Mouse (Mus musculus): ENCODE data around the gene Dnajc6. TPM values are rescaled to one million over a fixed set of nuclear protein-coding genes. Genes with fewer than 3 reads are reported as not detected.

Gene Dnajc6
- polyA plus RNA-seq, 1 experiment from 2014 or later: 0.81 TPM

GRCm38 (mm10) chr4:101640631-101641030, 144.2 kb downstream of the Dnajc6 start:
- H3K4me3 ChIP-seq (ENCODE audit: low read depth, low read length): no peak overlapping the region
- H3K27ac ChIP-seq (replicated peaks): no peak overlapping the region
- WGBS: 52% methylated on average over 5 of the region's 5 CpGs
- no peak for TF ChIP-seq EP300 (optimal IDR thresholded peaks at IDR 0.05)
- TF ChIP-seq CTCF (IDR thresholded peaks at IDR 0.05; ENCODE audit: low read depth): no peak
- no peak for ATAC-seq (ENCODE audit: low FRiP score, low TSS enrichment)
- no peaks in the 10 kb centered on the region for H3K9me3 ChIP-seq (ENCODE audit: control insufficient read depth, low read length)
- no peak overlapping the region for H3K9ac ChIP-seq (ENCODE audit: low read length)
- H3K4me2 ChIP-seq (replicated peaks; ENCODE audit: low read depth): no peak overlapping the region
- H3K4me1 ChIP-seq (replicated peaks; ENCODE audit: control insufficient read depth, insufficient read depth): no peaks in the 10 kb centered on the region
- no peak for DNase-seq (ENCODE audit: low spot score)
- H3K27me3 ChIP-seq (ENCODE audit: control insufficient read depth, insufficient read depth, low read length): no peaks in the 10 kb centered on the region
- no peaks in the 10 kb centered on the region for H3K36me3 ChIP-seq (ENCODE audit: control insufficient read depth, insufficient read depth, low read length)

DNA sequence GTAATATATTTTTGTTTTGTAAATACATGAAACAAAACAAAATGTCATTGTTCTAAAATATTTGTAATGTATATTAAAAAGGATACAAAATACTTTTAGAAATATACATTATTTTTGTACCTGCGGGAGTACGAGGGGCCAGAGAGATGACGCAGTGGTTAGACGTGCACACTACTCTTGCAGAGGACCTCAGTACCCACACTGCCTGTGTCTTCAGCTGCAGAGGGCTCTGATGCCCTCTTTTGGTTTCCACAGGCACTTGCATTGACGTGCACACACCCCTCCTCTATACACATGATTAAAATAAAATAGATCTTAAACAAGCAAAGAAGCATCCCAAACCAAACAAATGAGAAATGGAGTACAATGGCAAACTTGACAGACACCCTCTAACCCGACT, 146.3 kb downstream of the Dnajc6 start:
- no peaks in the 10 kb centered on the region for H3K9me3 ChIP-seq (ENCODE audit: control insufficient read depth, low read length)
- H3K27ac ChIP-seq (replicated peaks): no peak overlapping the region
- ATAC-seq (ENCODE audit: low FRiP score, low TSS enrichment): no peak
- no peaks in the 10 kb centered on the region for H3K27me3 ChIP-seq (ENCODE audit: control insufficient read depth, insufficient read depth, low read length)
- no peak overlapping the region for H3K4me3 ChIP-seq (ENCODE audit: low read depth, low read length)
- H3K36me3 ChIP-seq (ENCODE audit: control insufficient read depth, insufficient read depth, low read length): no peaks in the 10 kb centered on the region
- no peak overlapping the region for H3K9ac ChIP-seq (ENCODE audit: low read length)
- no peak for DNase-seq (ENCODE audit: low spot score)
- WGBS: 79% methylated on average over 6 of the region's 6 CpGs
- peak; percentile 31 for TF ChIP-seq CTCF (IDR thresholded peaks at IDR 0.05; ENCODE audit: low read depth)
- TF ChIP-seq EP300 (optimal IDR thresholded peaks at IDR 0.05): no peak
- no peak overlapping the region for H3K4me2 ChIP-seq (replicated peaks; ENCODE audit: low read depth)
- no peaks in the 10 kb centered on the region for H3K4me1 ChIP-seq (replicated peaks; ENCODE audit: control insufficient read depth, insufficient read depth)

DNA sequence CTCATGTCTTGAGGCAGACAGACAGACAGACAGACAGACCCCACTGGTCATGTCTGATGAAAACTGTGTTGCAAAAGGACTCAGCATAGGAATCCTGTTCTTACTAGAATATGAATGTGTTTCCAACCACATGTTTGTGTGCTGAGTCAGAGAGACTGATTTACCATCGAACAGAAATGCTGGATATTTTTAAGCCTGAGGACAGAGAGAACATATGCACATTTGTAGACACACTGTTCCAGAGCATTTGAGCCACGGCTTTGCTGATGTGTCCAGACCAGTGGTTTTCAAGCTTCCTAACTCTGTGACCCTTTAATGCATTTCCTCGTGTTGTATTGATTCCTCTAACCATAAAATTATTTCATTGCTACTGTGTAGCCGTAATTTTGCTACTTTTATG, 146.8 kb downstream of the Dnajc6 start:
- no peak overlapping the region for H3K4me2 ChIP-seq (replicated peaks; ENCODE audit: low read depth)
- H3K4me3 ChIP-seq (ENCODE audit: low read depth, low read length): no peak overlapping the region
- no peaks in the 10 kb centered on the region for H3K27me3 ChIP-seq (ENCODE audit: control insufficient read depth, insufficient read depth, low read length)
- TF ChIP-seq CTCF (IDR thresholded peaks at IDR 0.05; ENCODE audit: low read depth) (no peak), EP300 (optimal IDR thresholded peaks at IDR 0.05) (no peak)
- no peaks in the 10 kb centered on the region for H3K9me3 ChIP-seq (ENCODE audit: control insufficient read depth, low read length)
- H3K9ac ChIP-seq (ENCODE audit: low read length): no peak overlapping the region
- H3K27ac ChIP-seq (replicated peaks): no peak overlapping the region
- WGBS: 69% methylated on average over 4 of the region's 4 CpGs
- ATAC-seq (ENCODE audit: low FRiP score, low TSS enrichment): no peak
- no peaks in the 10 kb centered on the region for H3K4me1 ChIP-seq (replicated peaks; ENCODE audit: control insufficient read depth, insufficient read depth)
- DNase-seq (ENCODE audit: low spot score): no peak
- no peaks in the 10 kb centered on the region for H3K36me3 ChIP-seq (ENCODE audit: control insufficient read depth, insufficient read depth, low read length)

GRCm38 (mm10) chr4:101646857-101647195, 150.4 kb downstream of the Dnajc6 start:
- Histone ChIP-seq H3K27me3 (ENCODE audit: control insufficient read depth, insufficient read depth, low read length) (no peaks in the 10 kb centered on the region), H3K27ac (replicated peaks) (peak overlapping the region; percentile 36), H3K4me3 (ENCODE audit: low read depth, low read length) (peak overlapping the region; percentile 96), H3K9me3 (ENCODE audit: control insufficient read depth, low read length) (no peaks in the 10 kb centered on the region), H3K9ac (ENCODE audit: low read length) (peak overlapping the region; percentile 45), H3K4me2 (replicated peaks; ENCODE audit: low read depth) (peak overlapping the region; percentile 45), H3K4me1 (replicated peaks; ENCODE audit: control insufficient read depth, insufficient read depth) (no peaks in the 10 kb centered on the region; the same call in 1 of the 2 replicates), H3K36me3 (ENCODE audit: control insufficient read depth, insufficient read depth, low read length) (no peaks in the 10 kb centered on the region)
- DNase-seq (ENCODE audit: low spot score): no peak
- TF ChIP-seq CTCF (IDR thresholded peaks at IDR 0.05; ENCODE audit: low read depth): no peak
- TF ChIP-seq EP300 (optimal IDR thresholded peaks at IDR 0.05): no peak
- ATAC-seq (ENCODE audit: low FRiP score, low TSS enrichment): no peak; the same call in 1 of the 2 replicates
- WGBS: under 1% methylated on average over 8 of the region's 8 CpGs

DNA sequence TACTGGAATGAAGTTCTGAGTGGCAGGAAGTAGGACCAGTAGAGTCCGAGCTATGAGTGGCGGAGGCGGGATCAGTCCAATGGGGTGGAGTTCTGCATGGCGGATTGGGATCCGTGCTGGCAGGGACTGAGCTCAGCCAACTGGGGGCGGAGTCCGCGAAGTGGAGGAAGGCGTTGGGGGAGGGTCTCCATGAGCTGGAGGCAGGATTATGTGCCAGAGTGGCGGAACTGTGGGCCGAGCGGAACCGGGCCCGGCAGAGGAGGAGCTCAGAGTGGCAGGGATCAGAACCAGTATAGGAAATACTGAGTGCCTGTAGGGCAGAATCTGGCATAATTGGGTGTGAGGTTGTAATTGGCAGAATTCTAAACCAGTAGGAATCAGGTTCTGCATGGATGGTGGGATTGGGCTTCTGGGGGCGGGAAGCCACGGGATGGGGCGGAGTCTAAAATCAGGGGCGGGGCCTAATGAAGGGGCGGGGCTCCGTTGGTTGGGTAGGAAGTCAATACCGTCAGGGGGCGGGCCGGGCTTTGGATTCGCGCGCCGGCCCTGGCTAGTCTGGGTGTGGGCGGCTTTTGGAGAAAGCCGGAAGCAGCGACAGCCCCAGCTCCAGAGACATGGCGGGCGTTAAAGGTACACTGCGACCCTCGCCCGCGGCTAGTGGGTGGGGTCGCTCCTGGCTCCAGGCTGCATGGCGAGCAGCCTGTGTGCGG, 150.9 kb downstream of the Dnajc6 start, which contains the start of gene Leprot:
Gene Leprot, plus strand, starts transcription at position 523 of the 710 bp plus-strand sequence.
- Histone ChIP-seq H3K4me1 (replicated peaks; ENCODE audit: control insufficient read depth, insufficient read depth) (no peaks in the 10 kb centered on the region; the same call in 1 of the 2 replicates), H3K9ac (ENCODE audit: low read length) (peak within 1 kb of the TSS; percentile 97), H3K27ac (replicated peaks) (peak within 1 kb of the TSS; percentile 97), H3K4me2 (replicated peaks; ENCODE audit: low read depth) (peak within 1 kb of the TSS; percentile 65), H3K9me3 (ENCODE audit: control insufficient read depth, low read length) (no peaks in the 10 kb centered on the region), H3K27me3 (ENCODE audit: control insufficient read depth, insufficient read depth, low read length) (no peaks in the 10 kb centered on the region), H3K4me3 (ENCODE audit: low read depth, low read length) (peak within 1 kb of the TSS; percentile 96), H3K36me3 (ENCODE audit: control insufficient read depth, insufficient read depth, low read length) (no peaks in the 10 kb centered on the region)
- peak; percentile 99 for DNase-seq (ENCODE audit: low spot score)
- TF ChIP-seq EP300 (optimal IDR thresholded peaks at IDR 0.05) (no peak), CTCF (IDR thresholded peaks at IDR 0.05; ENCODE audit: low read depth) (peak; percentile 42)
- peak; percentile 99 for ATAC-seq (ENCODE audit: low FRiP score, low TSS enrichment)
- 1% methylated on average over 35 of the region's 39 CpGs for WGBS

- DNase-seq (ENCODE audit: low spot score): no peak
- H3K36me3 ChIP-seq (ENCODE audit: control insufficient read depth, insufficient read depth, low read length): no peaks in the 10 kb centered on the region
These were observed 151.7 kb downstream of the Dnajc6 start for GRCm38 (mm10) chr4:101647976-101648642.

More at GRCm38 (mm10) chr4:101647976-101648642, 151.7 kb downstream of the Dnajc6 start:
- Histone ChIP-seq H3K9me3 (ENCODE audit: control insufficient read depth, low read length) (no peaks in the 10 kb centered on the region), H3K4me3 (ENCODE audit: low read depth, low read length) (peak overlapping the region; percentile 96), H3K4me1 (replicated peaks; ENCODE audit: control insufficient read depth, insufficient read depth) (no peaks in the 10 kb centered on the region; the same call in 1 of the 2 replicates), H3K4me2 (replicated peaks; ENCODE audit: low read depth) (peak overlapping the region; percentile 65), H3K27me3 (ENCODE audit: control insufficient read depth, insufficient read depth, low read length) (no peaks in the 10 kb centered on the region), H3K9ac (ENCODE audit: low read length) (peak overlapping the region; percentile 97), H3K27ac (replicated peaks) (peak overlapping the region; percentile 97)
- no peak for TF ChIP-seq CTCF (IDR thresholded peaks at IDR 0.05; ENCODE audit: low read depth)
- TF ChIP-seq EP300 (optimal IDR thresholded peaks at IDR 0.05): no peak
- ATAC-seq (ENCODE audit: low FRiP score, low TSS enrichment): no peak
- under 1% methylated on average over 20 of the region's 20 CpGs for WGBS

Data from stomach, postnatal 0 days (tissue).